Mouse (Mus musculus): ENCODE results near the gene Mcidas.

GRCm38 (mm10) chr13:113031351-113031750, 37.7 kb downstream of the Mcidas start:
- TF ChIP-seq CTCF (IDR thresholded peaks at IDR 0.05; ENCODE audit: low read depth, low read length) (no peak), POLR2A (IDR thresholded peaks at IDR 0.05; ENCODE audit: borderline replicate concordance, low read depth, low read length) (no peak)

Data from bone marrow macrophage, adult 2 months (primary cell).